Mouse (Mus musculus) CH12.LX (cell line): ENCODE results near the gene Cybrd1. TPM values are rescaled to one million over a fixed set of nuclear protein-coding genes. Genes with fewer than 3 reads are reported as not detected.

Source experiments
- DNase-seq: peaks from one replicate; pipeline ENCODE4 v3.0.0-alpha.2; 2013; ENCODE audit errors: extremely low read depth
- H3K27ac ChIP-seq: 2 replicates; pipeline ENCODE4 v1.5.1; 2012; ENCODE audit warnings: low read depth, mild to moderate bottlenecking, control low read depth, moderate library complexity; ENCODE audit not compliant: insufficient read depth
- H3K27me3 ChIP-seq: replicated peaks from 2 replicates; pipeline ENCODE3; 2012; ENCODE audit warnings: inconsistent platforms
- H3K36me3 ChIP-seq, 2 experiments: replicated peaks in 1 of 2; 2 replicates each; pipeline versions ENCODE3 to v1.6.1; 2012; ENCODE audit warnings: inconsistent platforms in 1 of 2, low read length in 1 of 2, mild to moderate bottlenecking in 1 of 2, mixed read lengths in 1 of 2, moderate library complexity in 1 of 2; ENCODE audit not compliant: control insufficient read depth in 1 of 2, insufficient read depth in 1 of 2
- H3K4me1 ChIP-seq, 2 experiments: 2 replicates each; pipeline ENCODE4 v1.6.1; 2012; ENCODE audit warnings: inconsistent platforms in 1 of 2, moderate library complexity in 1 of 2; ENCODE audit not compliant: insufficient read depth in 2 of 2, control insufficient read depth in 1 of 2
- H3K4me2 ChIP-seq: 2 replicates; pipeline ENCODE4 v1.6.1; 2012; ENCODE audit warnings: low read depth, mild to moderate bottlenecking, control low read depth; ENCODE audit not compliant: poor library complexity, insufficient read depth, severe bottlenecking
- H3K4me3 ChIP-seq, 3 experiments: fragments of 150-350 bp in 1 of 3; sonication (generic) in 1 of 3; replicated peaks in 1 of 3; 2 replicates each; pipeline versions ENCODE3 to v1.5.1; 2011 to 2012; ENCODE audit warnings: low read depth in 2 of 3, low read length in 2 of 3, mild to moderate bottlenecking in 2 of 3, moderate library complexity in 2 of 3, control low read depth in 1 of 3, improper control_type of control experiment in 1 of 3, inconsistent platforms in 1 of 3, mixed read lengths in 1 of 3; ENCODE audit not compliant: poor library complexity in 1 of 3
- H3K79me2 ChIP-seq: replicated peaks from 2 replicates; pipeline ENCODE4 v1.6.1; 2012; ENCODE audit warnings: mild to moderate bottlenecking, moderate library complexity; ENCODE audit not compliant: control insufficient read depth, poor library complexity, insufficient read depth, severe bottlenecking; ENCODE audit errors: extremely low read depth
- H3K9ac ChIP-seq: 2 replicates; pipeline ENCODE4 v1.6.1; 2012; ENCODE audit warnings: low read depth, mild to moderate bottlenecking, control low read depth, moderate library complexity; ENCODE audit not compliant: insufficient read depth
- H3K9me3 ChIP-seq: replicated peaks from 2 replicates; pipeline ENCODE3; 2012; ENCODE audit warnings: low read length, inconsistent platforms, mixed read lengths
- BHLHE40 ChIP-seq: IDR thresholded peaks from 2 replicates; pipeline ENCODE4 v1.6.1; 2011; ENCODE audit warnings: mild to moderate bottlenecking, low read depth, low read length, improper control_type of control experiment
- CHD1 ChIP-seq: IDR thresholded peaks from 2 replicates; pipeline ENCODE4 v1.6.1; 2012; ENCODE audit warnings: low read depth, low read length, improper control_type of control experiment, inconsistent platforms
- CHD2 ChIP-seq: IDR thresholded peaks from 2 replicates; pipeline ENCODE4 v1.6.1; 2011; ENCODE audit warnings: low read length, improper control_type of control experiment
- E2F4 ChIP-seq: IDR thresholded peaks from 2 replicates; pipeline ENCODE4 v1.6.1; 2011; ENCODE audit warnings: low read depth, low read length, improper control_type of control experiment; ENCODE audit not compliant: insufficient replicate concordance
- ETS1 ChIP-seq: conservative IDR thresholded peaks from 2 replicates; pipeline ENCODE4 v1.6.1; 2012; ENCODE audit warnings: low read depth, mild to moderate bottlenecking, inconsistent platforms, low read length, improper control_type of control experiment, moderate library complexity
- GABPA ChIP-seq: IDR thresholded peaks from 2 replicates; pipeline ENCODE4 v1.6.1; 2012; ENCODE audit warnings: low read depth, low read length, improper control_type of control experiment, inconsistent platforms; ENCODE audit not compliant: insufficient replicate concordance
- JUND ChIP-seq: conservative IDR thresholded peaks from 2 replicates; pipeline ENCODE4 v1.6.1; 2011; ENCODE audit warnings: low read depth, low read length, improper control_type of control experiment
- KAT2A ChIP-seq: IDR thresholded peaks from 2 replicates; pipeline ENCODE4 v1.6.1; 2012; ENCODE audit warnings: low read length, improper control_type of control experiment, inconsistent platforms; ENCODE audit not compliant: insufficient replicate concordance
- MAX ChIP-seq: IDR thresholded peaks from 2 replicates; pipeline ENCODE4 v1.6.1; 2011; ENCODE audit warnings: low read length, improper control_type of control experiment
- MYC ChIP-seq: IDR thresholded peaks from 2 replicates; pipeline ENCODE4 v1.6.1; 2011; ENCODE audit warnings: low read depth, mild to moderate bottlenecking, improper control_type of control experiment, low read length
- NELFE ChIP-seq: IDR thresholded peaks from 2 replicates; pipeline ENCODE4 v1.6.1; 2011; ENCODE audit warnings: low read depth, low read length, improper control_type of control experiment
- NRF1 ChIP-seq: IDR thresholded peaks from 2 replicates; pipeline ENCODE4 v1.6.1; 2014; ENCODE audit warnings: low read depth, mild to moderate bottlenecking, inconsistent platforms, low read length, improper control_type of control experiment, moderate library complexity
- POLR2AphosphoS2 ChIP-seq: IDR thresholded peaks from 2 replicates; pipeline ENCODE4 v1.6.1; 2011; ENCODE audit warnings: low read depth, low read length, improper control_type of control experiment
- RCOR1 ChIP-seq: conservative IDR thresholded peaks from 2 replicates; pipeline ENCODE4 v1.6.1; 2012; ENCODE audit warnings: low read depth, mild to moderate bottlenecking, inconsistent platforms, low read length, improper control_type of control experiment
- SMC3 ChIP-seq: IDR thresholded peaks from 2 replicates; pipeline ENCODE4 v1.6.1; 2011; ENCODE audit warnings: low read depth, low read length, improper control_type of control experiment
- USF1 ChIP-seq: IDR thresholded peaks from 2 replicates; pipeline ENCODE4 v1.6.1; 2014; ENCODE audit warnings: low read depth, mild to moderate bottlenecking, inconsistent platforms, low read length, improper control_type of control experiment
- USF2 ChIP-seq: conservative IDR thresholded peaks from 2 replicates; pipeline ENCODE4 v1.6.1; 2011; ENCODE audit warnings: low read depth, low read length, improper control_type of control experiment
- ZC3H11A ChIP-seq: IDR thresholded peaks from 2 replicates; pipeline ENCODE4 v1.6.1; 2012; ENCODE audit warnings: low read depth, mild to moderate bottlenecking, inconsistent platforms, low read length, improper control_type of control experiment
- ZMIZ1 ChIP-seq: IDR thresholded peaks from 2 replicates; pipeline ENCODE4 v1.6.1; 2012; ENCODE audit warnings: low read depth, mild to moderate bottlenecking, inconsistent platforms, low read length, improper control_type of control experiment
- ZNF384 ChIP-seq: IDR thresholded peaks from 2 replicates; pipeline ENCODE4 v1.6.1; 2012; ENCODE audit warnings: low read depth, low read length, improper control_type of control experiment, inconsistent platforms
- dilution Hi-C: fragments of 300-500 bp; cut with MboI; formaldehyde crosslinking; loops from 2 replicates; pipeline ENCODE4 v1.14.3; 2020; ENCODE audit warnings: low sequenced_read_pairs; ENCODE audit not compliant: extremely low pct_unique_long_range_greater_than_20kb, extremely low pct_ligation_motif_present
- in situ Hi-C: fragments of 300-500 bp; cut with MboI; formaldehyde crosslinking; loops from 3 replicates; pipeline ENCODE4 v1.14.3; 2019; ENCODE audit warnings: low sequenced_read_pairs, low pct_ligation_motif_present, low pct_unique_long_range_greater_than_20kb, mixed read lengths
- polyA plus RNA-seq: library from polyadenylated mRNA; unstranded; fragments of >175 nt; gene quantifications from 2 replicates; pipeline ENCODE4 v1.2.1, GENCODE M21; 2012; ENCODE audit warnings: low read depth; ENCODE audit not compliant: insufficient read length
- total RNA-seq, 2 experiments: library from RNA; depleted of rRNA; stranded (reverse); fragments of 300-350 nt in 1 of 2; fragments of >200 nt in 1 of 2; gene quantifications; 2 replicates each; pipeline ENCODE4 v1.2.3; 2012 to 2014

Cybrd1 gene
- total and polyA plus RNA-seq, 3 experiments, result not detected

DNA sequence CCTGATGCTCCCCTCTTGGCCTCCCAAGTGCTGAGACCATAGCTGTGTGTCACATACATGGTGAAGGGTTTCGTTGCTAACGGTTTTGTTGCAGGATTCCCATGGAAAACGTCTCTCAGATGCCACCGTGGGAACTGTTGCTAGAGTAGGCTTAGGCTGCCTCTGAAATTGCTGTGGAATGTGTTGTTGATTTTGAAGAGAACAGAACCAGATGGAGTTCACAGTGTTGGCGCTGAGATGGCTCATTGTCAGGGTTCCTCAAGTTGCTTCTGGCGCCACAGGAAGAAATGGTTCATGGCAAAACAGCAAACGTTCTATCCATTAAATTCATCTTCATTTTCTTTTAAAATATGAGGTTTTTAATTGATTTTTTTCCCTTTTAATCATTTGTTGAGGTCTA lies 35.3 kb upstream of the Cybrd1 start:
- H3K9ac ChIP-seq, result no peak overlapping the region
- dilution Hi-C loops, result no loop called here
- no peaks in the 10 kb centered on the region for H3K27me3 ChIP-seq
- in situ Hi-C loops, result no loop called here
- DNase-seq, result no peak
- TF ChIP-seq JUND (no peak), POLR2AphosphoS2 (no peak), NELFE (no peak), ZNF384 (no peak), KAT2A (no peak), MYC (no peak), E2F4 (no peak), CHD2 (no peak), GABPA (no peak), BHLHE40 (no peak)
- H3K79me2 ChIP-seq, result no peaks in the 10 kb centered on the region
- H3K27ac ChIP-seq, result no peak overlapping the region
- H3K9me3 ChIP-seq, result no peaks in the 10 kb centered on the region
- no peak overlapping the region for H3K4me3 ChIP-seq
- no peak overlapping the region for H3K4me2 ChIP-seq
- peaks cover 20 to 78% of the 10 kb centered on the region in 2 experiments for H3K36me3 ChIP-seq
- H3K4me1 ChIP-seq, result no peaks in the 10 kb centered on the region

DNA sequence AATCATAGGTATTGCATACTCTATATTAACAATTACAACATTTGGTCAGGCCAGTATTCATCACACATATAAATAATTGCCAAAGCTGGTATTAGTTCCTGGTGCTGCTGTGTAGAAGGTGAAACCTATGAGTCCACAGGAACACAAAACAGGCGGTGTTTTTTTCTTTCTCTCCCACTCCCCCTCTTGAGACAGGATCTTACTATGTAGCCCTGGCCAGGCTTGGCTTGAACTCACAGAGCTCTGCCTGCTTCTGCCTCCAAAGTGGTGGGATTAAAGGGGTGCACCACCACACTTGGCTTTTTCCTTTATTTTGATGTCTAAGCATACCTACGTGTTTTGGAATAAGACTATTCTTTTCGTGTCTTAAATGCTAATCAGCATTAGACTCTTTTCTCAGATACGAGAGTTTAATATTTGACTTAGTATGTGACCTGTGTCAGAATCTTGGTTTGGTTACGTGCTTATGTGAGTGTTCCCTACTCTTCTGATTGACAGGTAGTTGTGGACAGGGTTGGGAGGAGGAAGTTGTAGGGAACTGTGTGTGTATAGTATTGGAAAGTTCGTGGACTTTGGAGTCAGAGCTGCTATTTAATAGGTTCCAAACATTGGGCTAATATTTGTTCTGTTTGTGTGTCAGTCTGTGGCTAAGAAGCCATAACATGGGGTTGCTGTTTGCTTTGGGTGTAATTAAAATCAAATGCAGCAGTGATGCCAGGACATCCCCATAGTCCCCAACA lies 34.1 kb upstream of the Cybrd1 start:
- DNase-seq, result no peak
- no peak overlapping the region for H3K9ac ChIP-seq
- no peaks in the 10 kb centered on the region for H3K27me3 ChIP-seq
- no peak overlapping the region for H3K27ac ChIP-seq
- no peak for TF ChIP-seq SMC3
- TF ChIP-seq NRF1, result no peak
- TF ChIP-seq ZC3H11A, result no peak
- no peak for TF ChIP-seq CHD1
- H3K9me3 ChIP-seq, result no peaks in the 10 kb centered on the region
- in situ Hi-C loops, result no loop called here
- no peaks in the 10 kb centered on the region for H3K4me1 ChIP-seq
- H3K4me2 ChIP-seq, result no peak overlapping the region
- H3K4me3 ChIP-seq, result no peak overlapping the region
- H3K79me2 ChIP-seq, result no peaks in the 10 kb centered on the region
- peaks cover 25 to 80% of the 10 kb centered on the region in 2 experiments for H3K36me3 ChIP-seq
- dilution Hi-C loops, result no loop called here

DNA sequence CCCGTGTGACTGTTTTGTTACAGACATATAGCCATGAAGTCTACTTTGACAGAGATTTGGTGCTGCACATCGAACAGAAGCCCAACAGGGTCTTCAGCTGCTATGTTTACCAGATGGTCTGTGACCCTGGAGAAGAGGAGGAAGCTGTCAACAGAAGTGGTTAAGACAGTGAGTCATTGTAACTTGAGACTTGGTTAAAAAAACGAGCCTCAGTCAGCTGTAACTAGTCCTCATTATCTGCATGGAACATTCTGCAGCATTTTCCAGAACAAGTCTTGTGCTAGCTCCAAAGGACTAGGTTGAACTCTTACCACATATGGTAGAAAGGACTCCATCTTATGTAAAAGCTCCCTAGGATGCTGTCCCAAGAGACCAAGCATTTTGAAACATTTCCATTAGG lies 28.0 kb upstream of the Cybrd1 start:
- Histone ChIP-seq H3K4me1 (peaks cover 0 to 9% of the 10 kb centered on the region in 2 experiments; a peak in 2 of 4 replicates), H3K79me2 (no peaks in the 10 kb centered on the region), H3K27me3 (no peaks in the 10 kb centered on the region), H3K27ac (no peak overlapping the region), H3K4me2 (no peak overlapping the region), H3K9me3 (no peaks in the 10 kb centered on the region), H3K4me3 (no peak overlapping the region), H3K9ac (no peak overlapping the region), H3K36me3 (peaks cover 40 to 88% of the 10 kb centered on the region in 2 experiments)
- in situ Hi-C loops (no loop called here), dilution Hi-C loops (no loop called here)
- TF ChIP-seq USF2 (no peak), NRF1 (no peak), USF1 (no peak), ZMIZ1 (no peak), ZNF384 (0 out of 2 replicates have a peak, but pooled peaks have one; percentile 36), ETS1 (peak; percentile 45), RCOR1 (no peak), MAX (no peak), JUND (no peak)
- peak; percentile 32 for DNase-seq
